Mouse (Mus musculus): Measurements from ENCODE around the gene Phf7. TPM values are rescaled to one million over a fixed set of nuclear protein-coding genes. Genes with fewer than 3 reads are reported as not detected.

Gene Phf7
- 1 to 10 TPM; 6.8 to 8.6 TPM for total RNA-seq (2021)
- long read RNA-seq, experiment 1, partial matches to known transcripts = 1 of 5 reads
- long read RNA-seq, experiment 1, other reads (novel, unspliced or antisense) = 1 of 5 reads
- long read RNA-seq, experiment 2, transcript Phf7-203 (10 exons, 1,971 nt) = major isoform, 5 of 11 reads
- long read RNA-seq, experiment 2, partial matches to known transcripts = 2 of 11 reads
- long read RNA-seq, experiment 2, other reads (novel, unspliced or antisense) = 1 of 11 reads

- intact Hi-C loops (cut with DNase I) = no loop called here
- DNase-seq = peak; percentile 91 to 97
These were observed at the start of gene Phf7, which contains the start of gene Bap1 for GRCm38 (mm10) chr14:31251084-31251604. TSS of gene Phf7 (minus strand) at chr14:31251317. TSS of gene Bap1 (plus strand) at chr14:31251450.

DNA sequence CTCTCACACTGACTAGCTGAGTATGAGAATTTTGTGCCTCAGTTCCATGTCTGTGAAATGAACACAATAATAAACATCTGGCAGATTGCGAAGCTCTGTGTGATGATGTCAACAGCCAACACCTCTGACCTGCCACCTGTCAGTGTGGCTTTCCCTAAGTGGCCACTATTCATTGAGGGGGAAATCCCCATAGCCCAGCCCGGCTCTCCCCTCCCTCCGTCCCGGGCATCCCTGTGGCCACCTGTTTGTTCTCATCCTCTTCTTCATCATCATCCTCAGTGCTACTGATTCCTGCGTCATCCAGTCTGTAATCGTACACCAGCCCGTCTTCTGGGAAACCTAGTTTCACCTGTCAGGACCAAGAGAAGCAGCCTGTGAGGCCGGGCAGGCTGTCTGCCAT, 34.6 kb upstream of the Phf7 start:
- intact Hi-C loops (cut with DNase I) = no loop called here
- DNase-seq = no peak

DNA sequence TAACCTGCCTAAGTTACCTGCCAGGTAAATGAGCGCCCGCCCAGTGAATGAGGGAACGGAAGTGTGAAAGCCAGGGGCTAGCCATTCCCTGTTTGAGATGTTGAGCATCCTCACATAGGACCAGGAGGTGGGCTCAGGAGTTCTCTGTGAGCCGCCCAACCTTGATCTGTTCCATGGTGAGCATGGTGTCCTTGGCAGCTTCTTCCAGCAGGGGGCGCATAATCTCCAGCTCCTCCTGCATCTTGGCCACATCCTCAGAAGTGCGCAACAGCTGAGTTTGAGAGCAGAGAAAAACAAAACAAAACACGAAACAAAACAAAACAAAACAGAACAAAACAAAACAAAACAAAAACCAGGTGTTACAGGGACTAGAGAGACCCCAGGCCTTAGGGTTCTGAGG, 21.0 kb upstream of the Phf7 start:
- intact Hi-C loops (cut with DNase I) = loop anchor here (2.0 kb wide), 1 partner anchor 201 kb away; no protein-coding TSS in a partner anchor
- DNase-seq = peak; percentile 64 to 69

DNA sequence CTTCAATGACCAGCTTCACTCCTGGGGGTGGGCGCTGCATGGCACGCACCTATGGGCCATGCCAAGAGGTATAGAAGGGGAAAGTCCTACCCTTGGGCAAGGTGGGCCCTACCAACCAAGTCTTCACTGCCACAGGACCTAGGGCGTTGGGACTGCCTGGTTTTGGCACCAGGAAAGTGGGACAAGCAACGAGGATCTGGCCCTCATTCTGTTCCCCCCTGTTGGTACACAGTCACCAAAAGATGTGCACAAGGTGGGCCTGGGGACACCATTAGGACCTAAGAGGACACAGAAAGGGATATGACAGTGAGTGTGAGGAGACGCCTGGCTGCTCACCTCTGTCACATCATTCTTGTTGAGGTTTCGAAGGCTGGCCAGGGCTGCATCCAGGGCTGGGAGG, 20.0 kb upstream of the Phf7 start:
- no peak for DNase-seq
- intact Hi-C loops (cut with DNase I) = no loop called here

DNA sequence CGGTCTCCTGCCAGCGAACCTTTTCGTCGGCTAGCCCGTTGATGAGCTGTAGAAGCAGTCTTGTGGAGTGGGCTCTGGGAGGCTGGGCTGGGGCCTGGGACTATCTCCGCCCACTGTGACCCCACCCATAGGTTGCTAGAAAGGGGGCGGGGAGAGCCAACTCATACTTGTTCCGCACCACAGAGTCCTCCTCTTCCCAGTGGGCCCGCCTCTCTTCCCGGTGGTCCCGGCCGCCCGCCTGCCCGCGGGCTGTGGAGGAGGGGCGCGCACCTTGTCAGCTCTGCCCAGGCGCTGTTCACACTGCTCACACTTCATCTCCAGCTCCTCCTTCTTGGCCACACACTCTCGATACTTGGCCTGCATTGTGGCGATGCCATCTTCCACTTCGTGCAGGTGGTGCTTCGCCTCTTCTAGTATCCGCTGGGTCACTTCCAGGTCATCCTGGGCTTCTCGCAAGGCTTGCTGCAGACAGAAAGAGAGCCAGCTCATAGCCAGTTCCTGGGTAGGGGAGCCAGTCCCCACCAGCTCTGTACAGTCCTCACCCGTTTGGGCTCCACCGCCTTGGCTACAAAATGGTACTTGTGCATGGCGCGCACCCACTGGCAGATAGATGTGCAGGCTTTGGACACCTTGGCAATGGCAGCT, 18.5 kb upstream of the Phf7 start:
- intact Hi-C loops (cut with DNase I) = no loop called here
- peak in 1 of 2 experiments; percentile 13 for DNase-seq

GRCm38 (mm10) chr14:31268301-31269001, 17.3 kb upstream of the Phf7 start:
- intact Hi-C loops (cut with DNase I) = no loop called here
- no peak for DNase-seq

GRCm38 (mm10) chr14:31267649-31268048, 16.5 kb upstream of the Phf7 start:
- DNase-seq = no peak
- intact Hi-C loops (cut with DNase I) = no loop called here

- intact Hi-C loops (cut with DNase I) = no loop called here
- no peak for DNase-seq
These were observed 9.8 kb upstream of the Phf7 start for GRCm38 (mm10) chr14:31260932-31261331.

DNA sequence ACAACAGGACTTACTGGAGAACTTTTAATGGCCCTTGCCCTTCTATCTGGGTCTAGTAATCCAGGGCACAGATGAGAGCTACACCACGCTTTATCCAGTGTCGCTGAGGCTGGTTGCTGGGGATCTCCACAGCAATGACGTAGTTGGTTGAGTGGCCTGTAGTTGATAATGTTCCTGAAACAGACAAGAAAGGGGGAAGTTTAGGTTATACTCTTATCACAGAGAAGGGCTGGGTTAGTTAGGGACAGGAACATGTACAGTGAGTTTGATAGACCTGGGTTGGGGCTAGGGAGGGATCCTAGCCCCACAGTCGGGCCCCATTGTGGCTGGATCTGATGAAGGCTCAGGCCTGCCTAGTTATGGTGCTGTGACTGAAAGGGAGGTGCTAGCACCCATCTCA, 9.3 kb upstream of the Phf7 start:
- intact Hi-C loops (cut with DNase I) = no loop called here
- DNase-seq = no peak

DNA sequence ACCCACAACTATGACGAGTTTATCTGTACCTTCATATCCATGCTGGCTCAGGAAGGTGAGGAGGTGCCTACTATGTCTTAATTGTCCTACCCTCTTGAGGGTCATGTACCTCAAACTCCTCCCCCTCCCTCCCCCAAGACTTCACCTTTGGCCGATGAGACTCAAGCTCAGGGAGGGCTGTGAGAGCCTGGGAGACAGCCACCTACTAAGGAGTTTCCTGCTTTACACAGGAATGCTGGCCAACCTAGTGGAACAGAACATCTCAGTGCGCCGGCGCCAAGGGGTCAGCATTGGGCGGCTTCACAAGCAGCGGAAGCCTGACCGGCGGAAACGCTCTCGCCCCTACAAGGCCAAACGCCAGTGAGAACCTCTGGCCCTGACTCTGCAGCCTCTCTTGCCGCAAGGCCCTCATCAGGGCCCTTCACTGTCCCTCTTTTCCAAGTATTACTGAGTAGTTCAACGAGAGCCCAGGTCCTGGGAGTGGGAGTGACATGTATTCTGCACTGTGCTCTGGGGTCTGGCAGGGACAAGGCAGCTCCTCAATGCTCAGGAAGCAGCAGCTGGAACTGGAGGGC, 7.4 kb upstream of the Phf7 start:
- DNase-seq = no peak
- intact Hi-C loops (cut with DNase I) = no loop called here

GRCm38 (mm10) chr14:31252091-31252490, 974 bp upstream of the Phf7 start:
- intact Hi-C loops (cut with DNase I) = no loop called here
- no peak for DNase-seq

- intact Hi-C loops (cut with DNase I) = no loop called here
- no peak for DNase-seq
These were observed 509 bp upstream of the Phf7 start for GRCm38 (mm10) chr14:31251626-31252025.

- intact Hi-C loops (cut with DNase I) = no loop called here
- DNase-seq = no peak
These were observed 664 bp downstream of the Phf7 start for GRCm38 (mm10) chr14:31250222-31251083.

GRCm38 (mm10) chr14:31248396-31248795, 2.7 kb downstream of the Phf7 start:
- no peak for DNase-seq
- intact Hi-C loops (cut with DNase I) = no loop called here

- DNase-seq = no peak
- intact Hi-C loops (cut with DNase I) = no loop called here
These were observed 5.2 kb downstream of the Phf7 start for GRCm38 (mm10) chr14:31245946-31246345.

DNA sequence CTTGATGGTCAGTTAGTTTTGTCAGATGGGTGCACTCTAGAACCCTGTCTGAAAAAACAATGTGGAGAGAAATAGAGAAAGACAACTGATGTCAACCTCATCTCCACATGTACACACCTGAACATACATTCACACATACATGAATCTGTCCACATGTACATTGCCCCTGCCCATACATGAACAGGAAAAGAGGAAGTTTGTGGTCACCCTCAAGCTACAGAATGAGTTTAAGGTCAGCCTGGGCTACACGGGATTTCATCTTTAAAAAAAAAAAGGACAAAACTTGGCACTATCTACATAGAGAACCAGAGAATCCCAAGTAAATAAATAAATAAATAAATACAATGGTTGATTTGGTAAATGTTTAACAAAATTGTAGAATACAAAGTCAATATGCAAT, 6.3 kb downstream of the Phf7 start:
- intact Hi-C loops (cut with DNase I) = no loop called here
- no peak for DNase-seq

DNA sequence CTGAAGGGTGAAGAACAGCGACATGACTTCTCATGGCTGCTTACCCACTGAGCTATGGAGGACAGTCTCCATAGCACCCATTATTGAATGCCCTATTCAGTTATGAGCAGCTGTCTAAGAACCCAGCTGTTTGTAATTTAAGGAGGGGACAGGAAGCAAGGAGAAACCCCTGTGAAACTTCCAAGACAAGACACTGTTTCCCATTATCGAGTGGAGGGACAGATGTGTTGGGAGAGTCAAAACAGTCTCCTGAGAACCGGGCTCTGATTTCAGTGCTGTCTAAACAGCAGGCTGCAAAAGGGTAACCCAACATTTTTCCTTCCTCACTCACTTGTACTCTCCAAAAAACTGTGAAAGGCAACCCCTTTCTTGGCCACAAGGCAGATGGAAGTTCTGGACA, 10.6 kb downstream of the Phf7 start:
- intact Hi-C loops (cut with DNase I) = no loop called here

DNA sequence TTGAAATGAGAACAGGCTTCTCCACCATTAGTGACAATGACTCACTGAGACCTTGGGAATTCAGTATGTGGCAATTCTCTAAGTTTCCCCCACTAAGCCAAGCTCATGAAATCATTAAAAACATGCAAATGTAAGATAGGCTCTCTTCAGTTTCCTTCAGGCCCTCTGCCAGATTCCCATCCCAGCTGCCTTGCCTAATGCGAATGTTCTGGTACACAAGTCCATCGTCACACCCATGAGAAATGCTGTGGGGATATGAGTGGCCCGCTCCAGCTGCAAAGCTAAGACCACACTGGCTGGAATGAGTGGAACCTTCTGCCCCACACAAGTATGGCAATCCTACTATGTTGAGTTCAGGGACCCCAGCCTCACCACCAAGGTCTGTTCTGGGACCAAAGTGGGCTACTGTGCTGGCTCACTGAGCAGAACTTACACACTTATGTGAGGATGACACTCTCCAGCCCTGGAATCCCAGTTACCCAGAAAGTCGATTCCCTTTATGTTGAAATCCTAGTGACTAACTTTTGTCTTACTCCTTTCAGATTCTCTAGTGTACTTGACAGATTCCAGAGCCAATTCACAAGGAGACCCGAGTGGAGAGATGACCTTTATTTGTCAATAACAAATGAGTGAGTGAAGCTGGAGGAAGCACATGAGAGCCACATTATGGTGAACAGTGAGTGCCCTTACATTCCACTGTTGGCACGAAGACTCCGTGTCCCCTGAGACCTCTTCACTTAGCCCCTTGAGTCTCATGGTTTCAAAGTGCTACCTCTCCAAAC, 13.8 kb downstream of the Phf7 start:
- peak; percentile 44 to 71 for DNase-seq
- intact Hi-C loops (cut with DNase I) = no loop called here

More for the DNA sequence above, 10.6 kb downstream of the Phf7 start:
- peak in 1 of 2 experiments; percentile 7 for DNase-seq

DNA sequence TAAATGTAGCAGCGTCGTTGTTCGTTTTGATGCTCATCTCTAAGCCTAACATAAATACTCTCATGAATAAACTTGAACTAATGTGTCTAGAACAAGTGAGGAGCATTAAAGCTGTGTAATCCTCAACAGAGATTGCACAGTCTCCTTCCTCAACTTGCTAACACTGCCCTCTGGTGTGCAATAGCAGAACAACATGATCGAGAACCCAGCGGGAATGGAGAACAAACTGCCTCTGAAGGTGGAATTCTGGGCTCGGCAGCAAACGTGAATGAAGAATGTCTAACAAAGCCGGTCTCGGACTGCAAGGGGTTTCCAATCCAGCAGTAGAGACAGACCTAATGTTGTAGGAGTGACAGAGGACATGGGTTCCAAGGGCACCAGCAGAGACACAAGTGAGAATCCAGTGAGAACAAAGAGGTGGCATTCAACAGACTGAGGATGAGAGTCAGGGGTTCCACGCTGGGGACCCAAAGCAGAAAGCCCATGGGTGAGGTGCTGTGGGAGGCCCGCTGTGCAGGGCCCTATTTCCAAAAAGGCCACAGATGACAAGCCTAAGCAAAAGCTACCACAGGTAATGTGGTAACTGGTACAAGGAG, 17.0 kb downstream of the Phf7 start:
- intact Hi-C loops (cut with DNase I) = loop anchor here (1.0 kb wide), 1 partner anchor 19 kb away; no protein-coding TSS in a partner anchor
- DNase-seq = peak; percentile 60 to 78

Data from gastrocnemius, postnatal 36 days (tissue).